Mouse (Mus musculus) kidney, embryonic 14.5 days (tissue): Measurements from ENCODE around the gene Dnah8. TPM values are rescaled to one million over a fixed set of nuclear protein-coding genes. Genes with fewer than 3 reads are reported as not detected.

ENCODE experiments used
- ATAC-seq: fragments of 200-750 bp; cut with Nextera tagmentation; 2 replicates; pipeline ENCODE4 v1.8.0; 2017; ENCODE audit warnings: moderate number of reproducible peaks, mild to moderate bottlenecking, moderate TSS enrichment, moderate library complexity; ENCODE audit not compliant: low FRiP score, low TSS enrichment
- H3K27ac ChIP-seq: fragments of 300-500 bp; sonication (generic); 2 replicates; pipeline ENCODE4 v1.5.1; 2014; ENCODE audit warnings: low read depth, mild to moderate bottlenecking, low read length, moderate library complexity, mixed read lengths
- H3K27me3 ChIP-seq: fragments of 300-500 bp; sonication (generic); 2 replicates; pipeline ENCODE4 v1.6.1; 2014; ENCODE audit warnings: mild to moderate bottlenecking, low read length; ENCODE audit not compliant: control insufficient read depth, insufficient read depth
- H3K36me3 ChIP-seq: fragments of 300-500 bp; sonication (generic); 2 replicates; pipeline ENCODE4 v1.6.1; 2014; ENCODE audit warnings: low read length, mixed read lengths; ENCODE audit not compliant: control insufficient read depth, insufficient read depth
- H3K4me1 ChIP-seq: fragments of 300-500 bp; sonication (generic); 2 replicates; pipeline ENCODE4 v1.6.1; 2014; ENCODE audit warnings: low read length, mixed read lengths; ENCODE audit not compliant: control insufficient read depth, insufficient read depth
- H3K4me2 ChIP-seq: fragments of 300-500 bp; sonication (generic); replicated peaks from 2 replicates; pipeline ENCODE4 v1.6.1; 2014; ENCODE audit warnings: low read depth, mild to moderate bottlenecking, low read length
- H3K4me3 ChIP-seq: fragments of 300-500 bp; sonication (generic); 2 replicates; pipeline ENCODE4 v1.5.1; 2014; ENCODE audit warnings: mild to moderate bottlenecking, low read length
- H3K9ac ChIP-seq: fragments of 300-500 bp; sonication (generic); 2 replicates; pipeline ENCODE4 v1.6.1; 2014; ENCODE audit warnings: low read depth, mild to moderate bottlenecking, low read length, moderate library complexity
- H3K9me3 ChIP-seq: fragments of 300-500 bp; sonication (generic); 2 replicates; pipeline ENCODE4 v1.6.1; 2016; ENCODE audit warnings: low read length; ENCODE audit not compliant: control insufficient read depth
- WGBS: fragments of 180-500 bp; shearing (Covaris S2); extraction: QIAGEN DNeasy Blood & Tissue Kit; methylation state at CpG from one replicate; pipeline ENCODE4 v1.1.7; 2014; 5-methylcytosine and 5-hydroxymethylcytosine counted together
- polyA plus RNA-seq: library from polyadenylated mRNA; unstranded; fragments of >200 nt; fragmentation: Nextera tagmentation; extraction: Ambion mirVana; gene quantifications from 2 replicates; pipeline ENCODE4 v1.2.1, GENCODE M21; 2014

Gene Dnah8
- polyA plus RNA-seq, 1 experiment from 2014 or later, result 0.61 TPM

DNA sequence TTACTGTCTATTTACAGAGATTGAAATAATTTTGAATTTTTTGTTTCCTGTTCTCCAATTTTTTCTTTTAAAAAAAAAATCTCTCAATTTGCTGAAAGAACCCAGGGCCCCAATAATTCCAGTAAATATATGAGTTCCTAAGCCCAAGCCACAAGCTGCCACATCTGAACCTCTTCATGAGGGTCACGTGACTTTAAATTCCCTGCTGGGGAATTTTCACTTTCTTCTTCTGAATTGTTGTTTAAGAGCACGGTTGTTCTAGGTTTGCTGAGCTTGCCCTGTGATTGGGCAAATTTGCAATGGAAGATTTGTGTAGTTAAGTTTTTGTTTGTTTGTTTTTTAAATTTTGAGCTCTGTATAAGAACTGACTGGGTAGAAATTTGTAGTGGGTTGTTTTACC lies 67.3 kb downstream of the Dnah8 start:
- no peaks in the 10 kb centered on the region for H3K36me3 ChIP-seq
- no peak for ATAC-seq
- no peaks in the 10 kb centered on the region for H3K27me3 ChIP-seq
- no peak overlapping the region for H3K4me2 ChIP-seq
- H3K4me3 ChIP-seq, result no peak overlapping the region
- no peak overlapping the region for H3K27ac ChIP-seq
- 74% methylated on average over 2 of the region's 2 CpGs for WGBS
- no peaks in the 10 kb centered on the region for H3K4me1 ChIP-seq
- no peak overlapping the region for H3K9ac ChIP-seq
- no peaks in the 10 kb centered on the region for H3K9me3 ChIP-seq

DNA sequence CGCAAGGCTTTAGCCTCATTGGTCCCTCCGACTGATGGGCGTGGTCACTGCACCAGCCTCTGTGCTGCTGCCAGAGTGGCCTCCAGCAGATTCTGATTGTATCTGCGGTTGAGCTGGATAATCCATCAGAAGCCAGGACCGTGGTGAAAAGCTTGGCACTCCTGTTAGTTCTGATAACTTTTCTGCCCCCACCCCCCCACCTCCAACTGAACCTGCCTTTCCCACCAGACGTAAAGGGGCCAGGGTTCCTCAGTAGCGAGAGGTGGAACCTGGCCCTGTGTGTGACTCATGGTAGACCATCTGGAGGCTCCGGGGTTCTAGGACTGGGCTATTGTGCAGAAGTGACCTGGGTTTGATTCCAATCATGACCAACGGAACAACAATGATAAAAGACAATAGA lies 70.1 kb downstream of the Dnah8 start:
- Histone ChIP-seq H3K9me3 (no peaks in the 10 kb centered on the region), H3K4me2 (no peak overlapping the region), H3K36me3 (no peaks in the 10 kb centered on the region), H3K4me1 (no peaks in the 10 kb centered on the region), H3K27me3 (no peaks in the 10 kb centered on the region), H3K27ac (no peak overlapping the region), H3K9ac (no peak overlapping the region), H3K4me3 (no peak overlapping the region)
- 85% methylated on average over 9 of the region's 9 CpGs for WGBS
- no peak for ATAC-seq

DNA sequence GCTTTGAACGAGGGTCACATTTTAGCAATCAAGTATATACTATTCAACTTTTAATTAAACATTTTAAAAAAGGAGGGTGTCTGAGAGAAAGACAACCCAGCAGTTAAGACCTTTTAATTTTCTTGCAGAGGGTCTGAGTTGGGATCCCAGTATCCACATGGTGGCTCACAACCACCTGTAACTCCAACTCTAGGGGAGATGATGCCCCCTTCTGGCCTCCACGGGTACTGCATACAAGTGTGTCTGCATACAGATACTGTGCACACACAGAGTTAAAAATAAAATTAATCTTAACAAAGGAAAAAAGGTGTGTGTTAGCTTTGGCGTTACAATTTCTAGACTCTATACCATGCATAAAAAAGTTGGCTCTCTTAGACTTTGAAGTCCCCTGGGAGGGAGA lies 90.6 kb downstream of the Dnah8 start:
- ATAC-seq, result no peak
- 79% methylated on average over 3 of the region's 3 CpGs for WGBS
- no peak overlapping the region for H3K9ac ChIP-seq
- H3K9me3 ChIP-seq, result 0 out of 2 replicates have a peak, but pooled peaks cover 3% of the 10 kb centered on the region
- no peaks in the 10 kb centered on the region for H3K36me3 ChIP-seq
- H3K4me3 ChIP-seq, result no peak overlapping the region
- no peaks in the 10 kb centered on the region for H3K4me1 ChIP-seq
- H3K4me2 ChIP-seq, result no peak overlapping the region
- H3K27ac ChIP-seq, result no peak overlapping the region
- no peaks in the 10 kb centered on the region for H3K27me3 ChIP-seq

DNA sequence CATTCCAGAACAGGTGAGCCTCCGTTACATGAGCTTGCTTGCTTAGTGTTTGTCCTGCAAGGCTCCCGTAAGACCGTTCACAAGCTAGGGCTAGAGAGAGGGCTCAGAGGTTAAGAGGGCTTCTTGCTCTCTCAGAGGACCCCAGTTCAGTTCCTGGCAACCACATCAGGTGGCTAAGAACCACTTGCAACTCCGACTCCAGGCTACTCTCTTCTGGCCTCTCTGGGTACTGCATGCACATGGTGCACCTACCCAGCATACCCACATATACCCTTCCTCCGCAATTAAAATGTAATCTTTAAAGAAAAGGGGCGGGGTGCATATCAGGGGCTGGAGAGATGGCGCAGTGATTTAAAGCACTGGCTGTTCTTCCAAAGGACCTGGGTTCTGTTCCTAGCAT lies 94.0 kb downstream of the Dnah8 start:
- H3K27me3 ChIP-seq, result no peaks in the 10 kb centered on the region
- no peak overlapping the region for H3K9ac ChIP-seq
- no peak overlapping the region for H3K27ac ChIP-seq
- H3K9me3 ChIP-seq, result 0 out of 2 replicates have a peak, but pooled peaks cover 3% of the 10 kb centered on the region
- no peak overlapping the region for H3K4me2 ChIP-seq
- no peaks in the 10 kb centered on the region for H3K4me1 ChIP-seq
- WGBS, result 92% methylated on average over 7 of the region's 7 CpGs
- ATAC-seq, result no peak
- no peak overlapping the region for H3K4me3 ChIP-seq
- no peaks in the 10 kb centered on the region for H3K36me3 ChIP-seq

DNA sequence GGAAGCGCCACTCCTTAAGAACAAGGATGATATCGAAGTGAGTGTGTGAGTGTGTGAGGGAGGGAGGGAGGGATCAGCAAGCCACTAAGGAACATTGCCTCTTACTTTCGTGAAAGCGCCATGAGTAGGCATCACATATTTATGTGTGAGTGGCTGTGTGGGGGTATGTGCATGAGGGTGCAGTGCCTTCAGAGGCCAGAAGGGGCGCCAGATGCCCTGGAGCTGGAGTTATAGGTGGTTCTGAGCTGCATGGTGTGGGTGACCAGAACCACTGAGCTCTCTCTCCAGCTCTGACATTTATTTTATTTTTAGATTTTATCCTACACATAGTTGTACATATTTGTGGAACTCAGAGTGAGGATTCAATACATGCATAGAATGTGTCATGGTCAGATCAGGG lies 94.9 kb downstream of the Dnah8 start:
- H3K9ac ChIP-seq, result no peak overlapping the region
- no peak overlapping the region for H3K4me2 ChIP-seq
- WGBS, result 89% methylated on average over 5 of the region's 5 CpGs
- H3K36me3 ChIP-seq, result no peaks in the 10 kb centered on the region
- H3K9me3 ChIP-seq, result 0 out of 2 replicates have a peak, but pooled peaks cover 3% of the 10 kb centered on the region
- no peak for ATAC-seq
- no peaks in the 10 kb centered on the region for H3K4me1 ChIP-seq
- no peak overlapping the region for H3K27ac ChIP-seq
- H3K27me3 ChIP-seq, result no peaks in the 10 kb centered on the region
- no peak overlapping the region for H3K4me3 ChIP-seq

DNA sequence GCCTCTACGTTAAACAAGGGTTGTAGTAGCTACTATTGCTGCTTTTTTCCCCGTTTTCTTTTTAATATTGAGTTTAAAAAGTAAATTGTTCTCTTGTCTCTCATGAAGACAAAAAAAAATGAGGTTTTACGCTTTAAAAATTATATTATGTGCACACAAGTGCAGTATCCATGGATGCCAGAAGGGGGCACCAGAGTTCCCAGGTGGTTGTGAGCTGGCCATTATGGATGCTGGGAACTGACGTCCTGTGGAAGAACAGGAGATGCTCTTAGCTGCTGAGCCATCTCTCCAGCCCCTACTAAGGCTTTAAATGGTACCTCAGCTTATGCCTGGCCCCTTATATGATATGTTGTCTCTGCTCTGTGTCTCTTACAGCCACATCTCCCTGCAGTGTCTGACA lies 103.6 kb downstream of the Dnah8 start:
- Histone ChIP-seq H3K27me3 (no peaks in the 10 kb centered on the region), H3K4me1 (no peaks in the 10 kb centered on the region), H3K27ac (no peak overlapping the region), H3K36me3 (no peaks in the 10 kb centered on the region), H3K4me3 (no peak overlapping the region), H3K4me2 (no peak overlapping the region), H3K9me3 (no peaks in the 10 kb centered on the region), H3K9ac (no peak overlapping the region)
- no peak for ATAC-seq
- WGBS, result 62% methylated on average over 4 of the region's 4 CpGs

DNA sequence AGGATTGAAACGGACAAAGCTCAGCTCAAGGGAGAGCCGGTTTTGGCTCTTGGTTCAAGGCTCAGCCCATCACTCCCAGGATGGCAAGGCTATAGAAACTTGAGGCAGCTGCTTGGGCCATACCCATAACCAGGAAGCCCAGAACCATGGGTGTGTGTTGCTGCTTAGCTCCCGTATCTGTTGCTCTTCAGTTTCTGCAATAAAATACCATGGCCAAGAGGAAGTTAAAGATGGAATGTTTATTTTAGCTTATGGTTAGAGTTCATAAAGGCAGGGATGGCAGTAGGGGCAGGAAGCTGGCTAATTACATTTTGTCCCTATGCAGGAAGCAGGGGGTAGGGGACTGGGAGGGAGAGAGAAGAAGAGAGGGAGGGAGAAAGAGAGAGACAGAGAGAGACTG lies 108.6 kb downstream of the Dnah8 start:
- H3K4me3 ChIP-seq, result no peak overlapping the region
- H3K27ac ChIP-seq, result no peak overlapping the region
- no peaks in the 10 kb centered on the region for H3K4me1 ChIP-seq
- WGBS, result 70% methylated on average over 3 of the region's 3 CpGs
- H3K4me2 ChIP-seq, result no peak overlapping the region
- no peak for ATAC-seq
- no peaks in the 10 kb centered on the region for H3K36me3 ChIP-seq
- no peak overlapping the region for H3K9ac ChIP-seq
- peaks cover 4% of the 10 kb centered on the region for H3K9me3 ChIP-seq
- H3K27me3 ChIP-seq, result no peaks in the 10 kb centered on the region

DNA sequence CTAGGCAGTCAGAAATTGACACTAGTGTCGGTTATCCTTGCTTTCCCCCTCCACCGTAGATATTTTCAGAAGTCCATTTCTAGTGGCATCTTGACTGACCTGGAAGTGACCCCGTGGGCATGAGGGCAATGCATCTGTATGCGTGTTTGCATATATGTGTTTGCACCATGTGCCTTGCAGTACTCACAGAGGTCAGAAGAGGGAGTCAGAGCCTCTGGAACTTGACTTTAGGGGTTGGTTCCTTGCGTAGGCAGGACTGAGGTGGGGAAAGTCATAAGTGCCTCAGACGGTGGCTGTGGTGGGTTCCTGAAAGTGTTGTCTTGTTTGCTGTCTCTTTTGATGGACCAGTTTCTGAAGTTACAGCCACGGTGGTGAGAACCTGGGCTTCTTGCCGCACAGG lies 110.6 kb downstream of the Dnah8 start:
- Histone ChIP-seq H3K4me1 (no peaks in the 10 kb centered on the region), H3K9ac (no peak overlapping the region), H3K27ac (no peak overlapping the region), H3K4me3 (no peak overlapping the region), H3K36me3 (no peaks in the 10 kb centered on the region), H3K27me3 (no peaks in the 10 kb centered on the region), H3K4me2 (no peak overlapping the region), H3K9me3 (peaks cover 4% of the 10 kb centered on the region)
- no peak for ATAC-seq
- 89% methylated on average over 8 of the region's 8 CpGs for WGBS

DNA sequence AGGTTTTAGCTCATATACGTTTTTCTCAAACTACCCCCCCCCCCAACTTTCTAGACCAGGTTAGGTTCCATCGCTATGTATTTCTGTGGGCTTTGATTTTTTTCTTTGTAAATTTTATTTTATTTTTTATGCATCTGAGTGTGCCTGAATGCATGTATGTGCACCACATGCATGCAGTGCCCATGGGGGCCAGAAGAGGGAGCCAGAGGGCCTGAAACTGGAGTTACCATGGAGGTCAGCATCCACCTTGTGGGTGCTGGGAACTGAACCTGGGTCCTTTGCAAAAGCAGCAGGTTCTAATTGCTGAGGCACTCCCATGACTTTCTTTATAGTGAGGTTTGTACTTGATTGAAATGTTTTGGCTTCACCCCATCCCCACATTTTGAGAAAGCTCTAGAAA lies 111.3 kb downstream of the Dnah8 start:
- no peak overlapping the region for H3K4me2 ChIP-seq
- H3K27ac ChIP-seq, result no peak overlapping the region
- H3K4me1 ChIP-seq, result no peaks in the 10 kb centered on the region
- no peaks in the 10 kb centered on the region for H3K27me3 ChIP-seq
- H3K9ac ChIP-seq, result no peak overlapping the region
- no peak for ATAC-seq
- H3K4me3 ChIP-seq, result no peak overlapping the region
- no peaks in the 10 kb centered on the region for H3K36me3 ChIP-seq
- H3K9me3 ChIP-seq, result peaks cover 4% of the 10 kb centered on the region
- WGBS, result 91% methylated on average over 2 of the region's 2 CpGs

DNA sequence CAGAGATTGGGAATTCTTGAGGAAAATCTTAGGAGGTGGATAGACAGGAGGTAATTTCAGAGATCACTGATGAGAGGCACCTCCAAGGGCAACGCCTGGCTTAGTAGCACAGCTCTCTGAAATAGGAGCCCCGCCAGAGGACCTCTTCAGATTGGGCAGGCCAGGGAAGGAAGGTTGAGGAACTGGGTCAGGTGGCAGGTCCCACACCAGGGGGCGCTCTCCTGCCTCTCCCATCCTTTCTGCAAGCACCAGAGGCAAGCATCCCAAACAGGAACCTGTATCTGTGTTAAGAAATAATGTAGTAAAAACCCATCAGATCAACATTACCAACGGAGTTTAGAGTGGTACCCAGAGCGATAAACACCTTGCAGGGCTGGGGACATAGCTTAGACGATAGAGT lies 113.6 kb downstream of the Dnah8 start:
- Histone ChIP-seq H3K27ac (no peak overlapping the region), H3K36me3 (no peaks in the 10 kb centered on the region), H3K4me3 (no peak overlapping the region), H3K4me1 (no peaks in the 10 kb centered on the region), H3K9me3 (peaks cover 4% of the 10 kb centered on the region), H3K27me3 (no peaks in the 10 kb centered on the region), H3K9ac (no peak overlapping the region), H3K4me2 (no peak overlapping the region)
- WGBS, result 49% methylated on average over 6 of the region's 6 CpGs
- ATAC-seq, result no peak
